Comparison of ENCODE assay signal across 8 mouse cellular contexts in the genomic region with DNA sequence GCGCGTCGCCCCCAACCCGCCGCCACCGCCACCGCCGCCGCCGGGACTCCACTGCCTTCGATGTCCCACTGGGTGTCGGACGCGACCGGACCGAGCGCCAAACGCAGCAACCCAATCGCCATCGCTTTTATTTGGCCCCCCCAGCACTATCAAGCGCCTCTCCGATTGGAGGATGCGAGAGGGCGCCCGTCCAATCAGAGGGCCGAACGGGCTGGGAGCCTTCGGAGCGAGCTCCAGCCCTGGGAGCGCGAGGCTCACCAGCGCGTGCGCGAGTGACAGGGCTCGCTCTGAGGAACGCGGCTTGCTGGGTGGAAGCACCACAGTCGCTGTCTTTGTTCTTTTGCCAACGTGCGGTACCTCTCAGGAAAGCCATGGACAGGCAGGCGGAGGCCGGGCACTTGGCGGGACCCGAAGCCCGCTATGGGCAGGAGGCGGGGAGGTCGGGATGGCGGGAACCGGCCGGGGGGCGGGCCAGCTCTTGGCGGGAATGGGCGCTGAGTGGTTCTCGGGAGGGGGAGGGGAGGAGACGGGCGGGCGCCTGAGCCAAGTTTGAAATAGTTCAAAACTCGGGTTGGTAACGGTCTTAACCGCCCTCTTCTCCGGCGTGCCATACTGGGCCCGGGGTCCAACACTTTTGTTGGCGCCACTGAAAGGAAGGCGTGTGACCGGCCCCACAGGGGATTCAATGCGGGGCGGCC. TPM values are rescaled to one million over a fixed set of nuclear protein-coding genes. Genes with fewer than 3 reads are reported as not detected.
DNase-seq lines count a peak whose midpoint lies in the region; ATAC-seq and TF ChIP-seq lines count a peak whose summit lies in the region.

A gene (minus strand): TSS at position 416 of the 698 bp plus-strand sequence.

- H3K4me3 ChIP-seq in heart, embryonic 15.5 days, result peak within 1 kb of the TSS; percentile 92
- H3K4me3 ChIP-seq in liver, embryonic 14.5 days (ENCODE audit: insufficient read depth in 1 of 2, low read depth in 2 of 2, low read length in 2 of 2), result peak within 1 kb of the TSS; percentile 89 to 99
- peak within 1 kb of the TSS; percentile 97 for H3K4me3 ChIP-seq in neural tube, embryonic 11.5 days (ENCODE audit: low read depth, low read length)
- H3K4me3 ChIP-seq in stomach, postnatal 0 days (ENCODE audit: low read depth, low read length), result peak within 1 kb of the TSS; percentile 92

- peak within 1 kb of the TSS; percentile 89 for H3K4me2 ChIP-seq in heart, embryonic 15.5 days
- peak within 1 kb of the TSS; percentile 86 for H3K4me2 ChIP-seq in liver, embryonic 14.5 days (ENCODE audit: low read depth)
- peak within 1 kb of the TSS; percentile 66 for H3K4me2 ChIP-seq in neural tube, embryonic 11.5 days (ENCODE audit: low read depth)
- peak within 1 kb of the TSS; percentile 84 for H3K4me2 ChIP-seq in stomach, postnatal 0 days (replicated peaks; ENCODE audit: low read depth)

- peak; percentile 96 for DNase-seq in c-Kit-negative CD71-positive TER-119-positive erythroid progenitor cells, embryonic 14.5 days (ENCODE audit: low read depth, low spot score)
- peak; percentile 83 for DNase-seq in fibroblast of lung, adult 2 months (ENCODE audit: low read depth)
- DNase-seq in kidney, postnatal 25 days, result peak; percentile 98 to 99
- peak; percentile 94 to 96 (median 95) for DNase-seq in liver, embryonic 14.5 days (ENCODE audit: low read depth in 3 of 3, low spot score in 3 of 3)
- peak; percentile 98 for DNase-seq in neural tube, embryonic 11.5 days (ENCODE audit: low spot score)
- peak; percentile 98 for DNase-seq in stomach, postnatal 0 days (ENCODE audit: low spot score)

- no peaks in the 10 kb centered on the region for H3K9me3 ChIP-seq in heart, embryonic 15.5 days (replicated peaks)
- no peaks in the 10 kb centered on the region for H3K9me3 ChIP-seq in liver, embryonic 14.5 days (ENCODE audit: control insufficient read depth, low read length)
- H3K9me3 ChIP-seq in neural tube, embryonic 11.5 days (ENCODE audit: control insufficient read depth, low read length), result no peaks in the 10 kb centered on the region
- H3K9me3 ChIP-seq in stomach, postnatal 0 days (ENCODE audit: control insufficient read depth, low read length), result no peaks in the 10 kb centered on the region

- WGBS in heart, embryonic 15.5 days, result under 1% methylated on average over 68 of the region's 69 CpGs
- under 1% methylated on average over 68 of the region's 69 CpGs for WGBS in liver, embryonic 14.5 days (ENCODE audit: insufficient replicate concordance)
- WGBS in neural tube, embryonic 11.5 days, result under 1% methylated on average over 63 of the region's 69 CpGs
- under 1% methylated on average over 60 of the region's 69 CpGs for WGBS in stomach, postnatal 0 days

- peak within 1 kb of the TSS; percentile 98 for H3K27ac ChIP-seq in heart, embryonic 15.5 days
- peak within 1 kb of the TSS; percentile 92 for H3K27ac ChIP-seq in liver, embryonic 14.5 days
- peak within 1 kb of the TSS; percentile 99 for H3K27ac ChIP-seq in neural tube, embryonic 11.5 days (ENCODE audit: low read depth, low read length)
- peak within 1 kb of the TSS; percentile 99 for H3K27ac ChIP-seq in stomach, postnatal 0 days (replicated peaks)

- H3K4me1 ChIP-seq in heart, embryonic 15.5 days (replicated peaks), result peaks cover 7% of the 10 kb centered on the region; the same call in 1 of the 2 replicates
- peaks cover 6 to 12% of the 10 kb centered on the region in 2 experiments for H3K4me1 ChIP-seq in liver, embryonic 14.5 days (replicated peaks; ENCODE audit: control insufficient read depth in 2 of 2, insufficient read depth in 2 of 2, low read length in 1 of 2)
- H3K4me1 ChIP-seq in neural tube, embryonic 11.5 days (ENCODE audit: control insufficient read depth, insufficient read depth, low read length), result peaks cover 3% of the 10 kb centered on the region; the same call in 1 of the 2 replicates
- no peaks in the 10 kb centered on the region for H3K4me1 ChIP-seq in stomach, postnatal 0 days (replicated peaks; ENCODE audit: control insufficient read depth, insufficient read depth)

- TF ChIP-seq EP300 in liver, embryonic 14.5 days (IDR thresholded peaks at IDR 0.05; ENCODE audit: low read depth), result peak; percentile 11; the same call in 1 of the 2 replicates
- no peak for TF ChIP-seq EP300 in stomach, postnatal 0 days (optimal IDR thresholded peaks at IDR 0.05)

- ATAC-seq in CD4-positive, CD25-positive, alpha-beta regulatory T cell, adult 4 months, result peak; percentile 95
- ATAC-seq in heart, embryonic 15.5 days (replicated peaks; ENCODE audit: insufficient number of reproducible peaks, insufficient read depth, low FRiP score, low read depth), result peak; percentile 97
- ATAC-seq in liver, embryonic 14.5 days (ENCODE audit: insufficient read depth), result peak; percentile 96
- peak; percentile 98 for ATAC-seq in neural tube, embryonic 11.5 days (ENCODE audit: insufficient read depth, low FRiP score, low TSS enrichment)
- peak; percentile 99 for ATAC-seq in stomach, postnatal 0 days (ENCODE audit: low FRiP score, low TSS enrichment)

- no peak for TF ChIP-seq CTCF in liver, embryonic 14.5 days (IDR thresholded peaks at IDR 0.05; ENCODE audit: low read depth)
- TF ChIP-seq CTCF in stomach, postnatal 0 days (IDR thresholded peaks at IDR 0.05; ENCODE audit: low read depth), result 0 out of 2 replicates have a peak, but pooled peaks have one; percentile 1

- peak within 1 kb of the TSS; percentile 91 for H3K9ac ChIP-seq in heart, embryonic 15.5 days
- peak within 1 kb of the TSS; percentile 100 for H3K9ac ChIP-seq in liver, embryonic 14.5 days (replicated peaks)
- H3K9ac ChIP-seq in neural tube, embryonic 11.5 days (ENCODE audit: low read length), result peak within 1 kb of the TSS; percentile 100
- H3K9ac ChIP-seq in stomach, postnatal 0 days (ENCODE audit: low read length), result peak within 1 kb of the TSS; percentile 97

- no peaks in the 10 kb centered on the region for H3K36me3 ChIP-seq in heart, embryonic 15.5 days
- no peaks in the 10 kb centered on the region for H3K36me3 ChIP-seq in liver, embryonic 14.5 days (replicated peaks; ENCODE audit: control insufficient read depth, insufficient read depth, low read depth)
- H3K36me3 ChIP-seq in neural tube, embryonic 11.5 days (ENCODE audit: control insufficient read depth, insufficient read depth, low read length), result no peaks in the 10 kb centered on the region
- no peaks in the 10 kb centered on the region for H3K36me3 ChIP-seq in stomach, postnatal 0 days (ENCODE audit: control insufficient read depth, insufficient read depth, low read length)

- H3K27me3 ChIP-seq in heart, embryonic 15.5 days, result no peaks in the 10 kb centered on the region
- H3K27me3 ChIP-seq in liver, embryonic 14.5 days (ENCODE audit: control insufficient read depth, insufficient read depth, low read length), result no peaks in the 10 kb centered on the region
- no peaks in the 10 kb centered on the region for H3K27me3 ChIP-seq in neural tube, embryonic 11.5 days (ENCODE audit: control insufficient read depth, insufficient read depth, low read length)
- no peaks in the 10 kb centered on the region for H3K27me3 ChIP-seq in stomach, postnatal 0 days (ENCODE audit: control insufficient read depth, insufficient read depth, low read length)

RNA-seq across cellular contexts. Expression of the gene that starts here (rescaled TPM):
- 10 to 100 TPM; 36.2 to 43.3 TPM for polyA plus RNA-seq in CD4-positive, CD25-positive, alpha-beta regulatory T cell, adult 4 months (2017; shearing (Covaris generic))
- 49.7 and 50.8 TPM in 2 replicates for polyA plus RNA-seq in heart, embryonic 15.5 days (2015; fragmentation: Nextera tagmentation; extraction: Ambion mirVana)
- polyA plus RNA-seq in liver, embryonic 14.5 days (2012; rRNA removed), result 35.3 and 69.3 TPM in 2 replicates
- polyA plus RNA-seq in liver, embryonic 14.5 days (2014; fragmentation: Nextera tagmentation; extraction: Ambion mirVana), result 46.2 and 49.1 TPM in 2 replicates
- polyA plus RNA-seq in neural tube, embryonic 11.5 days (2014; fragmentation: Nextera tagmentation; extraction: Ambion mirVana), result 155 and 168 TPM in 2 replicates
- 23.0 and 27.1 TPM in 2 replicates for polyA plus RNA-seq in stomach, postnatal 0 days (2015; fragmentation: Nextera tagmentation; extraction: Ambion mirVana)

Comparison
In these comparisons a context has a peak if more than half of its experiments do, and no peak if none do; other contexts are left out.
1. Peak in every context shown above with its lines: DNase-seq, ATAC-seq, H3K4me3 ChIP-seq and H3K27ac ChIP-seq.